Mouse (Mus musculus): ENCODE measurements around the gene Nup107.

Nup107 gene

DNA sequence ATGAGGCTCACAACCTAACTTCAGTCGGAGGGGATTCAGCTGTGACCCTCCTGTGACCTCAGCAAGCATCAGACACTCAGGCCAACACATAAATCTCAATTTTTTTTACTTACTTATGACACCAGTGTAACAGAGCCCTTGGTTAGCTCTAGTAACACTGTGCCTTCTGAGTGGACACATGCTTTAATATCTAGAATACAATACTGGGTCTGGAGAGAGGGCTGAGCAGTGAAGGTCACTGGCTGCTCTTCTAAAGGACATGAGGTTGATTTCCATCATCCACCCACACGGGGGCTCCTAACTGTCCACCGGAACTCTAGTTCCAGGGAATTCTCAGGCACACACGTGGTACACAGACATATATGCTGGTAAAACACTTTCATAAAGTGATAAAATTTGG lies 13.6 kb downstream of the Nup107 start:
- no peak for DNase-seq (ENCODE audit: low spot score)

DNA sequence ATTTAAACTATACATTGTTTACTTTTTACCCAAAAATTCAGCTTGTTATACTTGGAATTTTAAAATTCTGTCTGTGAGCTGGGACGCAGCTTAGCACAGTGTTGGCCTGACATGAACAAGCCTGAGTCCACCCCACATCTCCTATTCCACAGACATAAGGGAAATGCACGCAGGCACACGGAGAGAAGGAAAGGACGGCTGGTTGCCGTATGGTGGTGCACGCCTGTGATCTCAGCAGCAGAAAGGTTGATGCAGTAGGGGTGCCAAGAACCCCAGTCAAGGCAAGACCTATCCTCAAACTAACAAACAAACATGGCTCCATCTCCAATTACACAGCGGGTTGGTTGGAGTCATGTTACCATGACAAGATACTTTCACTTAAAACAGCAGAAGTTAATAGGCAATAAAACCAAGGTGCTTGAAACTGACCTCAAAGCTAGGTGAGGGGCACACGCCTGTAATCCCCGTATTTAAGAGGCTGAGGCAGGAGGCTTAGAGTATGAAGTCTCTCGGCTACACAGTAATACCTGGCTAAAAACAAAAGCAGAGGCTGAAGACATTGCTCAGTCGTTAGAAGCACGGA lies 14.1 kb downstream of the Nup107 start:
- no peak for DNase-seq (ENCODE audit: low spot score)

DNA sequence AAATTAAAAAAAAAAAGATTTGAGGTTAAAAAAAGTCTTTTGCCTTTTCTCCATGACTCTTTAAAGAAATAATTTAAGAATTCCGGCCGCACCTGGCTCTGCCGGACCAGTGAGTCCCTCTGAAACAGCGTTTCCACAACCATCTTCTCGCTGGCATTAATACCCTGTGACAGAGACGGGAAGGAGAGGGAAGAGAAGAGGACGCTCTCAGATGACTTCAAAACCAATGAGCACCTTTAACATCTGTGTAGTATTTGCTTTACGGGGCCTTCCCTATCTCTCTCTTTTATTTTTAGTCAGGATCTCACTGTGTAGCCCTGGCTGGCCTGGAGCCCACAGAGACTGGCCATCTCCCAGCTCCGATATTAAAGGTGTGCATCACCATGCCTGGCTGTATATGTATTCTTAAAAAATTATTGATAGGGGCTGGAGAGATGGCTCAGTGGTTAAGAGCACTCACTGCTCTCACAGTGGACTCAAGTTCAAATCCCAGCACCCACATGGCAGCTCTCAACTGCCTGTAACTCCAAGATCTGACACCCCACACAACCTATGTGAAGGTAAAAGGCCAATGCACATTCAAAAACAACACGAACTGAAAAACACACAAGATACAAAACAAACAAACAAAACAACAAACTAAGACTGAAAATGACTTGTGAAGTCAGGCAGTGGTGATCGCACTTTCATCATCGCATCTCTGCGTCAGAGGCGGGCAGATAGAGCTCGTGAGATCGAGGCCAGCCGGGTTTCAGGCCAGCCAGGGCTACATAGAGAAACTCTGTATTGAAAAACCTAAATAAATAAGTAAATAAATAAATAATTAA lies 14.8 kb downstream of the Nup107 start:
- no peak for DNase-seq (ENCODE audit: low spot score)

DNA sequence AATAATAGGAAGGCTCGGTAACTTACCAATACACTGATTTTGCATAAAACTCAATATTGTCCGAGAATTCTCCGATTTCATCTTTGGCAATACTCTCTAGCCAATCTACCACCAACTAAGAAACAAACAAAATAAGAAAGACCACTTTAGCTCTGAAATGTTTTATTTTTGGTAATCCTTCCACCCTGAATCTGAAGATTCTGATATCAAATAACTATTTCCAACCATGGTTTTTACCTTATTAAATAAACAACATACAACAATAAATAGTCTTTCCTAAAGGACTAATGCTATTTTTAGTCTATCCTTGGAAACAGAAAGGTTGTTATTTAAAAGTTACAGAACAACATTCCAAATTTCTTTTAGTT lies 15.4 kb downstream of the Nup107 start:
- DNase-seq (ENCODE audit: low spot score): no peak

DNA sequence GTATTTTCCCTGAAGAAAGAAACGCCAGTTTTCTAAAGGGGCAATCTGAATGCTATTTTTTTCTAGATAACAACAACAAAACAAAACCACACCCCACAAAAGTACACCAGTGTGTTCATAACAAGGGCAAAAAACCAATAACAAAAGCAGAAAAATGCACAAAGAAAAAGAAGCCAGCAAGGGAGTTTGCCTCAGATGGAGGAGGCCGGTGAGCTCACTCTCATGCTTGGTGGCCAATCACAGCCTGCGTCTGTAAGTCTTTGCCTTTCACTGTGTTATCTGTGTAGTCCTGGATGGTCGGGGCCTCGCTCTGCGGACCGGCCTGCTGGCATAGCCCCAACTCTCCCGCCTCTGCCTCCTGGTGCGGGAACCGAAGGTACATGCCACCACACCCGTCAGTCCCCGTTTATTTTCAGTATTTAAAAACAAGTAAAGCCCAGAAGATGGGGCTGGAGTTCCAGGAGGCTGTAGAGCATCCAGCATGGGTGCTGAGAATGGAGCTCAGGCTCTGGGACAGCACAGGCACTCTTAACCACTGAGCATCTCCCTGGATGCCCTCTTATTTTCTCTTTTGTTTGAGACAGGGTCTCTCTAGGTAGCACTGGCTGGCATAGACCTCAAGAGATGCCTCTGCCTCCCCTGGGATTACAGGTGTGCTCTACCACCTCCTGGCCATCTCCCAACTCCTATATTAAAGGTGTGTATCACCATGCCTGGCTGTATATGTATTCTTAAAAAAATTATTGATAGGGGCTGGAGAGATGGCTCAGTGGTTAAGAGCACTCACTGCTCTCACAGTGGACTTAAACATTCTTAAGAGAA lies 16.0 kb downstream of the Nup107 start:
- DNase-seq (ENCODE audit: low spot score): no peak

DNA sequence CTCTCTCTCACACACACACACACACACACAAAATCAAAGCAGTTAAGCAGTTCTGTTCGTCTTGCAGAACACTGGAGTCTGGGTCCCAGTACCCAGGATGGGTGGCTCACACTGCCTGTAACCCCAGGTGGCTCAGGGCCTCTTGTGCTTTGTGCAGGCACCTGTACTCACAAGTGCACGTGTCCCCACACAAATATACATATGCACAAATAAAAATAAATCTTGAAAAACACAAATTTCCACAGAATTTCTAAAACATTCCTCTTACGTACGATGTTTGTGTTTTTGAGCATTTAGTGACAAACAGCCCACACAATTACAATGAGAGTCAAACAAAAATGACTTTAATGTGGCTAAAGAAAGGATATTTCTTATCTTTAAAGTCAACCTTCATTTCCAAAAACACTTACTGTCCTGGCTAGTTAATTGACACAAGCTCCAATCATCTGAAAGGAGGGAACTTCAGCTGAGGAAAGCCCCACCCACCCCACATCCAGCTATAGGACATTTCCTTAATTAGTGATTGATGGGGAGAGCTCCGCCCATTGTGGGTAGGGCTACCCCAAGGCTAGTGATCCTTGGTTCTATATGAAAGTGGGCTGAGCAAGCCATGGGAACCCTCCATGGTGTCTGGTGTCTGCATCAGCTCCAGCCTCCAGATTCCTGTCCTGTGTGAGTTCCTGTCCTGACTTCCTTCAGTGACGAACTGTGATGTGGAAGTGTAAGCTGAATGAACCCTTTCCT lies 16.9 kb downstream of the Nup107 start:
- DNase-seq (ENCODE audit: low spot score): no peak

DNA sequence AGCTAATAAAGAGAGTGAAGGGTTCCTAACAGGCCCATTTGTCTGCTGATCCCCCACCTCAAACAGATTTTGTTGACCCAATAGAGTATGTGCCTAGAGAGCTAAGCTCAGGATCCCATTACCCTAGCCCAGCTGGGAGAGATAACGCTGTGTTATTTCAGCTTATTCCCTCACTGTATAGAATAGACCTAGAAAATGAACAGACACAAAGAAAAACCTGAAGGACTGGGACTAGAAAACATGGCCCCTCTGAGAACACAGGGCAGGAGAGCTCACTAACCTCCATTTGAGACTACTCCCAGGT lies 17.7 kb downstream of the Nup107 start:
- no peak for DNase-seq (ENCODE audit: low spot score)

DNA sequence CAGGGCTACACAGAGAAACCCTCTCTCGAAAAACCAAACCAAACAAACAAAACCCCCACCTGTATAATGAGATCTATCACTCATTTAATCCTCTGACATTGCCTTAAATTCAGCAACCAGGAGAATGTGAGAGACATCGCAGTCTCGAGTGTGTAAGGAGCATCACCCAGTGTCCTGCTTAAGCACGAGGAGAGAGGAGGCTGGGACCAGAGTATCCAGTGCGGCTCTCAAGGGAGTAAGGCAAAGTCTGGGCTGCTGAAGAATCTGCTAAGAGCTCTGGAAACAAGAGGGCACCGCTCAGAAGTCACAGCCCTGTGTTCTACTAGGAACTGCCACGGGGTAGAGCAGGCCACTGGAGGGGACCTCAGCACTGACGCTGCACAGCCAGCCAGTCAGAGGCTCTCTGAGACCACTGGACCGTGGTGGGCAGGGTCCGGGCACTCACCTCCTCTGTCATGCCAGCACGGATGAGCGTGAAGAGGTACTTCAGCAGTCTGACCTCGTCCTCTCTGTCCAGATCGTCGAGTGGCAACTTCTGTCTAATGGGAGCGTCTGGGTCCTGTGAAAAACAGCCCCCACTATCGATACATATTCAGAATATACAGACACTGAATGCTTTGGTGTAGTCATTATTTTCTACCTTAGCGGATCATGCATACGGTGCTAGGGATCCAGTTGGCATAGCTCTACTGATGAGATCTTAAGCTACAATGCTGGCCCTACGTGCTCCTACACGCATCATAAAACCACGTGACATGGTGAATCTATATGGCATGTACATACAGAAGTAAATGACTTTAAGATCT lies 18.3 kb downstream of the Nup107 start:
- no peak for DNase-seq (ENCODE audit: low spot score)

DNA sequence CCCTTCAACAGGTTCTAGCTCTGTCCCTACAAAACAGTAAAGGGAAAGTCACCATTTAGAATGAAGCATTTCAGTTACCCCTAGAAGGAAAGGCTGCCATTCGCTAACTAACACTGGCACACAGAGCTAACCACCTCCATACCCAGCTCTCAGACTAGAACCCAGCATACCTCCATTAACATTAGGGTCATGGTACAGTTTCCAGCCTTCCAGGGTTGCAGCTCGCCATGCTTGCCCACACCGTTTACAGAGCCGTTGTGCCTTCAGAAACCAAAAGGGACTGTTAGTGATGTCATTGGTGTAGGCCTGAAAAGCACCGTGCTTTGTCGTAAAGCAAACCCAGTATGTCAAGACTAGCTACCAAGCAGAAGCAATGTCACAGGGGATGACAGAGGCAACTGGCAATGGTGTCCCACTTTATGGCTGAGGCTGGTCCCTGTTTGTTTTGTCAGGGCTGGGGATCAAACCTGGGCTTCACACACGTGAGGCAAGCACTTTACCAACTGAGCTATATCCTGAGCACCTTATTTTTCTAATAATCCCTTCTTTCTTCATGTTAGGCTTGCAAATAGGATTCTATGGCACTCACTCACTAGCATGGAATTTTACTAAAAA lies 19.3 kb downstream of the Nup107 start:
- no peak for DNase-seq (ENCODE audit: low spot score)

DNA sequence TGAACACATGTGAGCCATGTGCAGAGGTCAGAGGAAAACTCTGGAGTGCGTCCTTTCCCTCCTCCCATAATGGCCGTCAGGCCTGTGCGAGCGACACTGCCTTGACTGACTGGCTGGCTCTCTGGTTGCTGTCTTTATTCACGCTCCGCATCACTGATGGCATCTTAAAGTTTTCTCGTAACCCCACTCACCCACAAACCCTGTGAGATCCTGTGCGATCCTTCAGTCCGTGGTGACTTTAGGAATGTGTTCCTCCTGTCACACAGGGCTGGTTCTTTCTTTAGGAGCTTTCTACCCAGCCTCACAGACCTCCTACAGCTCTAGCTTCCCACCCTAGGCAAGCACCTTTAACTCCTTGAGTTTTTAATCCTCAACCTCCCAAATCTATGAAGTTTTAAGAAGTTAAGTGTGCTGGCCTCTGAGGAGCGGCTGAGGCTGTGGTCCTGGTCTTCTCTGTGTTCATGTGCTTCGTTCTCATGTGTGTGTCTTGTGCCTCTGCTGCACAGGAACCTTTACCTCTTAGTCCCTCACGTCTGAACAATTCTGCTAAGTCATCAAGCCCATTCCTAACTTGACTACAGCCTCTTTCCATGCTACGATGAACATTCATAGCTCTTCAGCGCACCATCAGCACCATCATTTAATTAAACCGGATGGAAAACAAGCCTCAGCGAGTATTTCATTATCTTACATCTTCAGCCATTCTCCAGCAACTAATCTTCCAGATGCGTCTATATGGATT lies 20.0 kb downstream of the Nup107 start:
- no peak for DNase-seq (ENCODE audit: low spot score)

DNA sequence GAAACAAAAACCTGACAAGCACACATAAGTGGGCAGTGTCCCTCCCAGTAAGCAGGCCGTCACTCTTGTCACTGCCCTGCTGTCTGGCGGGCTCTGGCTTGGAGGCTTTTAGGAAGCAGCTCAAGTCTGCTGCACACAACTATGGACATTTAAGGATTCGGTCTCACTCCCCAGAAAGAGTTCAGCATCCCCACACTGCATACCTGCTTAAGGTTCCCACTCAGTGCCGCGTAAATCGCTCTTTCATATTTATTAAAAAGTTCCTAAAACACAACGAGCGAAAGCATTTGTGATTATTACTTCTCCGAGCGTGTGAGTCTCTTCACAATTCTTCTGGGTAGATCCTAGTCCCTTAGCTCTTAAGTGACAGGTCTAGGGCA lies 21.4 kb downstream of the Nup107 start:
- DNase-seq (ENCODE audit: low spot score): no peak

DNA sequence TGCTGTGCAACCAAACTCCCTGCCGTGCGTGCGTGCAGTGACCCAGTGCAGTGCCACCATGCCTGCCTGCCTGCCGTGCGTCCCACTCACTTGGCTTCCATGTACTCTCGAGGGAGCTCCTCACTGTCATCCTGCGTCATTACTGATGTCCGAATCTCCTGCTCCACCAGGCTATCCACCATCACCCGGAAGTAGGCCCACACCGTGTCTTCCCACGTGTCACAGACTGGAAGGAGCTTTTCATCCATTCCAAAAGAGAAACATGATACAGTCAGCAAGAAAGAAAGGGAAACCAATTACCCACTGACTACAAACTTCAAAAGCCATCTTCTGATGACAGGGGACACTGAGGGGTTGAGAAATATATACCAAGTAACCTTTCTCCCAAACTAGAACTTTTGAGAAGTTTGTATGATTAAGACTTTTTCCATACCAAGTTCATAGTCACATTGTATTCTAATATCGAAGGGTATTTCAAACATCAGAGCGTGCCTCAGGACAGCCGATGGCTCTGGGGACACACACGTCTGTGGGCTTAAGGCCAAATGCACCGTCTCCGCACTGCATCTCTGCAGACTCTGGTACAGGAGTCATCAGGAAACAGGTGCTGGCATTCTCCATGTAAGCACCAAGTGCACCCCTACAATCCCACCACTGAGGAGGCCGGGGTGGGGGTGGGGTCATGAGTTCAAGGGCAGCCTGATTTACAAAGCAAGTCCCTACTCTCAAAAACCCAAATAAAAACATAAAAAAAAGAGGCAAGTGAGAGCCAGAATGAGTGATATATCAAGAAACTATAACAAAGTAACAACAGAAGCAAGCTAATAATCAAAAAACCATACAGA lies 22.0 kb downstream of the Nup107 start:
- DNase-seq (ENCODE audit: low spot score): no peak

DNA sequence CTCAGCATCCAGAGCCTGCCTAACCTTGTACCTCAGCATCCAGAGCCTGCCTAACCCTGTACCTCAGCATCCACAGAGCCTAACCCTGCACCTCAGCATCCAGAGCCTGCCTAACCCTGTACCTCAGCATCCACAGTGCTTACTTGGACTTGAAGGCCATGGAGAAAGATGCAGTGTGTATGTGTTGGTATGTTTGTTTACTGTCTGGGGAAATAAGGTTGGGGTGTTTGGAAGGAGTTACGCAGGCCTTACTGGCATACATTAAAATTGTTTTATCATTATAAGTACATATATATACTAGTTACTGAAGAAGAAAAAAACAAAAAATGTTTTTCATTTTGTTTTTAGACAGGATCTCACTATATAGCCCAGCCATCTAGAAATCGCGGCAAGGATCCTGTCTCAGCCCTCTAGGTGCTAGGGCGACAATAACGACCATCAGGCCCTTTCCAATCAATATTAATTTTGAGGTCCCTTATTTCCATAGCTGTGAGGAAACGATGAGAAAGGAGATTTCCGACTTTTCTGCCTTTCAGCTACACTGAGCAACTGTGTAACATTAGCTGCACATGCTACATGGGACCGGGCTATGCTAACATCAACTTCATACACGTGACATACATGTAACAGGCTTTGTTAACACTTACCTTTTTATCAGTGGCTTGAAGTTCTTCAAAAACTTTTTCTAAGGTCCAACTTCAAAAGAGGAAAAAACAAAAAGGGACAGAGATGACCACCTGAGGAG lies 22.8 kb downstream of the Nup107 start:
- DNase-seq (ENCODE audit: low spot score): no peak

DNA sequence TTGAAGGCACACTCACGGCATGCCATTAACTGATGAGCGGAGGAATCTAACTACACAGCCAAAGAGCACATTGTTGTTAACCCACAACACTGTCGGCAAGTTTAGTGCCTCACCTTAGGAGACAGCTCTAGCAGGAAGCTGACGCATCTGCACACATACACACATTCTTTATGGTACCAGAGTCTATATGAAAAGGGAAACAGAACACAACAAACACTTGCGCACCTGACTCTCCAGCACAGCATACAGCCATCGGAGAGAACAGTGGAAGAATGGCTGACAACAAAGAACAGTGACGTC lies 24.4 kb downstream of the Nup107 start:
- no peak for DNase-seq (ENCODE audit: low spot score)

DNA sequence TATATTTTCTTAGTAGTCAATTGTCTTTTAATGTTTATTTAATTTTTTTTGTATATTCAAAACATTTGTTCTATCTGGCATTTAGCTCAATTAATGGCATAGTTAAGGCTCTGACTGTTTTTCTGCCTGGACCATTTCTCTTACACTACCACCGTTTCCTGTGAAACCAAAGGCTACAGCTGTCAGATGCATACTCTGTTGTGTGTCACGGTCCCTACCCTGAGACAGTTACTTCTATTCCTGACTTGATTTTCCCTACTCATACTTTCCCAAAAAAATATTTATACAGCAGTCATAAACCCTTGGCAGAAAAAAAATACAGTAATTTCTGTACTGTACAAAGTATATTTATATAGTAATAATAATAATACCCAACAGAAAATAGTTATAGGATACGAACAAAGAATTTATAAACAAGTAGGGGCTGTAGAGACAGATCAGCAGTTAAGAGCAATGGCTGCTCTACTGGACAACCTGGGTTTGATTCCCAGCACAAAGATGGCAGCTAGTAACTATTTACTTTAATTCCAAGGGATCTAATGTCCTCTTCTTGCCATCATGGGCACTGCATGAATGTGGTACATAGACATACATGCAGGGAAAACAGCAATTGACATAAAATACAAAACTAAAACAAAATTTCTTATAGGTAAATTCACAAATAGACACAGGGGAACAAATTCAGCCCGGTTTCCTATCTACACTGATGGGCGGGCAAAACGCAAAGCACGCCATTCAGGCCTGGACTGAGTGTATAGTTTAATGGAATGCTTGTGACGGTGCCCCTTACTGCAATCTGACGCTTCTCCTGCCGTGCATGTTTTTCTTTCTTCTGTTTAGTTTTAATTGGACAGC lies 25.0 kb downstream of the Nup107 start:
- DNase-seq (ENCODE audit: low spot score): no peak

DNA sequence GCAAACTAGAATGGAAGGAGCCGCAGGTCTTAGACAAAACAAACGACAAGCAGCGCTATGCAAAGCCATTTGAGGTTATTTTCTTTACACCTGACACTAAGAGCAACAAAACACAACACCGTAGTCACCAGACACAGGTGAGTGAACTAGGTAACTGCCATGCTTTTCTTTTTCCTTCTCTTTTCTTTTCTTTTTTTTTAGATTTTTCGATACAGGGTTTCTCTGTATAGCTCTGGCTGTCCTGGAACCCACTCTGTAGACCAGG lies 25.7 kb downstream of the Nup107 start:
- DNase-seq (ENCODE audit: low spot score): no peak

DNA sequence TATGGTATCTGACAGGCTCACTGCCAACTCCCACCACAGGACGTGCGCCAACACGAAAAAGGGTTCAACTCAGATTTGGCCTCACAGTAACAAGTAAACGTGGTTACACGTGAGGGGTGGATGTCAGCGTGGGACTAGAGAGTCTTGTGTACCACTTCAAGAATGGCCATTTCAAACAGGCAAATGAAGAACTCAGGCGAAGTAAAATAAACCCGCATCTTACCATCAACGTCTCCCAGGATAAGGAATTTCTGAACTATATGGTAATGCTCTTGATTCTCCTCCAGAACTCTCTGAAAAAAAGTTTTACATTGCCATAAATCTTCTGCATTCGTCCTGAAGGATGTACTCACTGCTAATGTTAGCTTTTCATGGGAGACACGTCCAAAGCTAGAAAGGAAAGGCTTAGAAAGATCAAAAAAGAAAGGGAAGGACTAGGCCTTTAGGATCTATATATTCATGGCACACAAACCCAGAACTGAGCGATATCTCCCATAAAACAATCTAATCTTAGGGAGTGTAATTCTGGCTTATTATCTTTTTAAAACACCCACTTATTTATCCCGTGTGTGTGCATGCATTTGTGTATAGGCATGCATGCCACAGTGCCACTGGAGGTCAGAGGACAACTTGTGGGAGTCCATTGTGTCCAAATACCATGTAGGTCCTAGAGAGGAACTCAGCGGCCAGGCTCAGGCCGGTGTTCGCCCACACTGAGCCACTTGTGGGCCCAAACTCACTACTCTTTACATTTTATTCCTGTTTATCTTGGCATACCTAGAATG lies 26.2 kb downstream of the Nup107 start:
- no peak for DNase-seq (ENCODE audit: low spot score)
